Mouse (Mus musculus) brain, embryonic 14.5 days (tissue): Measurements from ENCODE around the gene Leng9. TPM values are rescaled to one million over a fixed set of nuclear protein-coding genes. Genes with fewer than 3 reads are reported as not detected.

Experiments
- DNase-seq: peaks from one replicate; pipeline ENCODE4 v3.0.0-alpha.2; 2011; ENCODE audit warnings: low read depth
- CTCF ChIP-seq: fragments of 200-500 bp; IDR thresholded peaks from 2 replicates; pipeline ENCODE4 v1.5.1; 2012; ENCODE audit warnings: inconsistent platforms, mild to moderate bottlenecking, moderate library complexity, borderline replicate concordance; ENCODE audit not compliant: insufficient read depth, insufficient read length; ENCODE audit errors: extremely low read depth
- POLR2A ChIP-seq: fragments of 200-500 bp; IDR thresholded peaks from 2 replicates; pipeline ENCODE4 v1.6.1; 2012; ENCODE audit warnings: mild to moderate bottlenecking, inconsistent platforms, borderline replicate concordance; ENCODE audit not compliant: poor library complexity, insufficient read depth, insufficient read length, severe bottlenecking; ENCODE audit errors: extremely low read depth
- polyA plus RNA-seq: library from polyadenylated mRNA; depleted of rRNA; stranded (reverse); fragments of >200 nt; gene quantifications from 2 replicates; pipeline ENCODE4 v1.2.3, GENCODE M21; 2012; rRNA removed

Leng9 gene
- polyA plus RNA-seq, 1 experiment: 4.6 TPM

GRCm38 (mm10) chr7:4119344-4119902, 30.8 kb downstream of the Leng9 start, which contains the start of gene Ttyh1:
Gene Ttyh1 (plus strand): TSS chr7:4119408.
- TF ChIP-seq POLR2A (0 out of 2 replicates have a peak, but pooled peaks have one; percentile 36), CTCF (peak; percentile 97)
- DNase-seq: peak; percentile 64

GRCm38 (mm10) chr7:4117050-4117814, 32.9 kb downstream of the Leng9 start:
- TF ChIP-seq POLR2A (no peak), CTCF (no peak)
- DNase-seq: no peak

DNA sequence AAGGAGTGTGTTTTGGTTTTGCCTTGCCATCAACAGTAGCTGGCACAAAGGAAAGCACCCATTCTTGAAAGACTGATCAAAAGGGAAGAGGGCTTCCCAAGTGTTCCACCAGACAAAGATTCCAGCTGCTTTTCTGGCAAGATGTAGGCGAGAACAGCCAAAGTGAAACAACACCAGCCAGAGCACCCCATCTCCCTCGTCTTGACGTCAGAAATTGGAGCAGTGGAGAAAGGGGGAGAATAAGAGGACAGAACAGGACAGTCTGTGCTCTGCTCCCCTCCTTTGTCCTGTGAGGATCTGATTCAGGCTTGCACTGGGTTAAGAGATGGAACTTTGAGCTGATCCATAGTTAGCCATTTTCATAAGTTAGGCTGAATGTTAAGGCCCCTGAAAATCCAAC, 38.4 kb downstream of the Leng9 start:
- DNase-seq: peak; percentile 50
- TF ChIP-seq POLR2A: no peak
- TF ChIP-seq CTCF: no peak

DNA sequence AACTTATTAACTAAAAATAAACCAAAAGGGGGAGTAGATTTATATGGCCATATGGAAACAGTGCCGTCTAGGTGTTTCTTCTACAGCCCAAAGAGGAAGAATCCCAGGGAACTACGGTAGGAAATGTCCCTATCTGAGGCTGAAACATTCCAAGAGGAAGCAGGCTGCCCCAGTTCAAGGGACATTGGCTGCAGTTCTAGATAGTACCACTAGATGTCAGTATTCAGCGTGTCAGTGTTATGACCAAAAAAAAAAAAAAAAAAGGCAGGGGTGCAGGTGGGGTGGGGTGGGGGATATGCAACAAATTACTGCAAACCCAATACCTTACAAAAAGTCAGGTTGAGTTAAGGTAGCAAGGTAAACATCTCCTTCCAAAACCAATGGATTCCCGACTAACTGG, 46.8 kb downstream of the Leng9 start:
- peak; percentile 73 for DNase-seq
- TF ChIP-seq CTCF (peak; percentile 73; the same call in 1 of the 2 replicates), POLR2A (no peak)

DNA sequence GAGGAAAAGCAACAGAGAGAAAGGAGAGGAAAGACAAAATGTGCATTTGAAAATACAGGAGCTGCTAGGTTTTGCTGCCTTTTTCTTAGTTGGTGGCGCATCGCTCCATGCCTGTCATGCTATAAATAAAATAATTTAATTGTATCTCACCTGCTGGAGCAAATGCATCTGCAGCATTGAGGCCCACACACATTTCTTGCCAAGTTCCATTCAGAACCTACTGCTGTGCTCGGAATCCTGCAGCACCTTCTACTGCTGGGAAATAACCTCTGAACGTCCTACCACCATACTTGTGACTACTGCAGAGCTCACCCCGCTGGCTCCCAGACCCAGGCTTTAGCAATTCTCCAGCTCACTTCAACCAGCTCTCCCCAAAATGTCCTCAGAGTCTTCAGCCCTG, 49.0 kb downstream of the Leng9 start:
- TF ChIP-seq CTCF: no peak
- TF ChIP-seq POLR2A: no peak
- DNase-seq: no peak

- TF ChIP-seq POLR2A (no peak), CTCF (no peak)
- no peak for DNase-seq
Observed at GRCm38 (mm10) chr7:4098832-4099231, 51.3 kb downstream of the Leng9 start.

GRCm38 (mm10) chr7:4098301-4098700, 51.9 kb downstream of the Leng9 start:
- TF ChIP-seq POLR2A (no peak), CTCF (no peak)
- DNase-seq: no peak

Other genes starting within 250 kb of the Leng9 start
- gene Lilra6, start 234.9 kb downstream of the Leng9 start, polyA plus RNA-seq: 0.04 TPM in 1 of 2 replicates, not detected in the other
- 3.7 TPM in 2 replicates for gene Lair1, start 87.2 kb downstream of the Leng9 start, polyA plus RNA-seq
- 239 and 253 TPM in 2 replicates for gene Ttyh1, start 31.0 kb downstream of the Leng9 start, polyA plus RNA-seq
- 501 and 507 TPM in 2 replicates for gene Leng8, start 13.3 kb downstream of the Leng9 start, polyA plus RNA-seq
- gene Cdc42ep5, start 14.5 kb upstream of the Leng9 start, polyA plus RNA-seq: 8.8 and 9.7 TPM in 2 replicates
- 0.03 and 0.04 TPM in 2 replicates for gene Lilra5, start 87.4 kb upstream of the Leng9 start, polyA plus RNA-seq
- gene Ncr1, start 187.3 kb upstream of the Leng9 start, polyA plus RNA-seq: not detected in 2 replicates
- 0.03 and 0.08 TPM in 2 replicates for gene Gp6, start 247.4 kb upstream of the Leng9 start, polyA plus RNA-seq